Mouse (Mus musculus) kidney, postnatal 10 days (tissue): Measurements from ENCODE around the gene Rad51b.

Experiments used
- DNase-seq: peaks from one replicate; pipeline ENCODE4 v3.0.0; 2021; ENCODE audit warnings: mixed read lengths

Gene Rad51b

DNA sequence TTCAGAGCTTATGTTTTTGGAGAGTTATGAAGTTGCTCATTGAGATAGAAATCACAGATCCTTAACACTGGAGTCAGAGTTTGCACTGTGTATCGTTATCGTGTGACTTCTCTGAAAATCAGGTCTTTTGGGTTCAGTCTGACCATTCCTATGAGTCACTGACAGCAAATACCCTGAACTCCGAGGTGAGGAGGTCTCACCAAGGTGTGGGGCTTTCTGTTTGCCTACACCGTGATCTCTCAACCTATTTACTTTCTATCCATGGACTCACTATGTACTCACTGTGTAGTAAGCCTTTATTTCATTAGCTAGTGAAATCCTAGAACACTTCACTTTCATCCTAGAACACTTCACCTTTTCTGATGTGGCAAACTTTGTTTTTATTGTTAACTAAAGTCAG is 34.6 kb downstream of the Rad51b start:
- DNase-seq: no peak

DNA sequence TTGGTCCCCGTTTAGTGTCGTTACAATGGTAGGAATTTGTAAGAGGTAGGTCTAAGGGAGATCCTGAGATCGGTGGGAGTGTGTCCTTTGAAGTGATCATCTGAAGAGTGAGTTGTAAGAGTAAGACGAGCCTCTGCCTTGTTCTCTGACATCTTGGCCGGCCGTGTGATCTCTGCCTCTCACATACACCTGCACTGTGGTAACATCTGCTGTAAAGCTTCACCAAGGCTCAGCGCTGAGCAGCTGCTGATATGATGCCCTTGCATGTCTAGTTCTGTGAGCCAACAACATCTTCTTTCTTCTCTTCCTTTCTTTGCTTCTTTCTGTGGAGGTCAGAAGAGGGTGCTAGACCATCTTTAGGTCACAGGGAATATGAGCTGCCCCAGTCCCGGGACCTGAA is 41.7 kb downstream of the Rad51b start:
- DNase-seq: no peak

DNA sequence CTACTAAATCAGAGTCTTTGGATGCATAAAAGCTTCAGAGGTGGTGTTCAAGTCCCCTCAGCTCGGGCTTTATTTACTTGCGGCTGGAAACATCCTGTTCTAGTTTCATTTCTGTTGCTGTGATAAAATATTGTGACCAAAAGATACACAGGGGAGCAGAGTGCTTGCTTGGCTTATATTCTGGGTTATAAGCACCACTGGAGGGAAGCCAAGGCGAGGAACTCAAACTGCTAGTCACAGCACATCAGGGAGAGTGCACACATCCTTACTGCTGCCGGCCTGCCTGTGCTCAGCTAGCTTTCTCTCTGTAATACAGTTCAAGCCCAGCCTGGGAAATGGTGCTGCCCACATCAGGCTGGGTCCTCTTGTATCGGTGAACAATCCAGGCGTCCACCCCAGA is 43.4 kb downstream of the Rad51b start:
- DNase-seq: peak; percentile 72

DNA sequence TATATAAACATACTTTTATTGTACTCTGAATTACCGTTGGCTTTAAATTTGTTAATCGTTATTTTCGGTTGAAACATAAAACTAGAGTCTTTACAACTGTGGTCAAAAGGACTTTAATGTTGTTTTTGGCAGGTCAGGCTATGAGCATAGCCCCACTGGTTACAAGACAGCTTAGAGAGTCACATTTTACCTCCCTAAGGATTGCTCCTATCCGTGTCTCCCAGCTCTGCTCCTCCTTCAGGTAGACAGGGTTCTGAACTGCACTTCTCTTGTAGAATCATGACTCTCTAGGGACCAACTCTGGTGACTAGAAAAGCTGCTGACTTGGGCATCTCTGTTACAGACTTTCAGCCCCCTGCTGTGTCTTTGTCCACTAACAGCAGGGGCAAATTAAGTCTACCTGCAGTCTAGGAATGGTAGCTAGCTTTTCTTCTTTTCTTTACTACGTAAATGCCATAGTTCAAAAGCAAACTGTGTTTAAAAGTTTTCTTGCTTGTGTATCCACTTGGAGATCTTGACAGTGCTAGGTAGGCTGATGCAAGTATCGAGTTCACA is 44.3 kb downstream of the Rad51b start:
- DNase-seq: no peak

DNA sequence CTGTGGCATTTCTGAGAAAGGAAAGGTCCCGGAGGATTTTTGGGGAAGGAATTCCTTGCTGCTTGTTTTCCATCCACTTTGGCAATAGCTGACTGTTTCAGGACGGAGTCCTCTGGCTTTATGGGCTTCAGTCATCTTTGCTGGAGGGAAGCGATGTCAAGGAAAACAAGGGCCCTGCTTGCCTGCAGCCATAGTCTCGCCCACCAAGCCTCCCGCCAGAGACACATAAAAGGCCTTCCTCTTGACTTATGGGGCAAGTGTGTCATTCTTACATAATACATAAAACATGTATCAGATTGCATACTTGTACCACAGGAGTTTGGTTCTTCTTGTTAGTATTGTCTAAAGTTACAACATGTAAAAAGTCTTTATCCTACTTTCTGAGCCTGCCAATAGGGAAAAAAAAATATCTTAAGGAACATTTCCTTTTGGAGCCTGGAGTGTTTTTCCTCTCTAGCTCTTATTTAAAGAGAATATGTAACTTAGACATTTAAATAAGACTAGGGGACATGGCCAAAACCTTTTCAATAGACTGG is 49.2 kb downstream of the Rad51b start:
- DNase-seq: no peak

DNA sequence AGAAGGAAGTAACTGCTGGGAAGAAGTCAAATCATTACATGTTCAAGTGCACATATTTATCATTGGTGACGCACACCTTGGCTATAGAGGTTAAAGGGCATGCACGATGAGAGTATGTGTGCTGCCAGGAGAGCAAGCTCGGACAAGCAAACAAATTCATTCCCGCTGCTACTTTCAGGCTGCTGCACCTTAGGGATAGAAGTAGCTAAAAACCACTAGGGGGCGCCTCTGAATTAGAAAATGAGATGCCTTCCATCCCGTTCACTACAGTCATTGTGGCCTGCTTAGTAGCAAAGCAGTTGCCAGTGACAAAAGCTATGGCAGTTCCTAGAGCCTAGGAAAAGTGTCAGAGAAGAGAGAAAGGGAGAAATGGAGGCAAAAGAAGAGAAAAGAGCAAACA is 50.6 kb downstream of the Rad51b start:
- peak; percentile 79 for DNase-seq

DNA sequence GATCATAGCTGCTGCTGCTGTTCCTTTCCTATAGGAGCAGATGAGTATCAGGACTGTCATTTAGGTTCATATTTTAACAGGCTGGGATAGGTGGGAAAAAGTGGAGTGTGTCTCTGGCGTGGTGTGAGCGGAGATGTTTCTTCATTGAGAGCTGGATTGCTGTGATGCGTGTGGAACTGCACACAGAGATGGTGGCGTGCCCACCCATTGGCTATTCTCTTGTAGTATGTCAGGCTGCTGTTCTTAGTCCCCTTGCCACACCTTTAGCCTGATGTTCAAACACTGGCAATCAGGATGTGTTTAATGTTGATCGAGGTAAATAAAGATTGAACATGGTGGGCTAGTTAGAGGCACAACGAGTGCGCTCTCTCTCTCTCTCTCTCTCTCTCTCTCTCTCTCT is 54.4 kb downstream of the Rad51b start:
- DNase-seq: no peak

DNA sequence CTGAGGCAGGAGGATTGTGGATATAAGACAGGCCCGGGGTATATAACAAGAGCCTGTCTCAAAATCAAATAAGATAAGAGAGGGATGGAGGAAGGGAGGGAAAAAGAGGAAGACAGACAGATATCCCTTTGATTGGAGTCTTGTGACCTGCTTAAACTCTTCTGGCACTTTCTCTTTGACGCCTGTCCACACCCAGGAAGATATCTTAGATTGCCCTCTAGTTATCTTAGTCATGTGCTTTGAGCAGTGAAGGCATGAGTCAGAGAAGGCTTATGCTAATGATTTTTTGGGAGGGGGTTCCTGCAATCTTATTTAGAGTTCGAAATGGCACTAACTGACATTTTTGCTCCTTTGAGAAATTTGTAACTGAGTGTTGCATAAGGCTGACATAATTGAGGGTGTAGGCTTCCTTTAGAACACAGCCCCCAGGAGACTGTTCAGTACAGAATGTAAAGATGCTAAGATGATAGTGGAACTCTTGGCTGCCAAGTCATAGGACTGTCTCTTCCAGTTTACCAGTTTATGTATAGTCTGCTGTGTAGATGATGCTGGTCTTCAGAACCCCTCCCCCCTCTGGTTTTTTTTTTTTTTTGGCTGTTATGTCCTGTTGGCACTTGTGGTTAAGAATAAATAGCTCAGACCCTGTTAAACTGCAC is 55.1 kb downstream of the Rad51b start:
- DNase-seq: no peak

DNA sequence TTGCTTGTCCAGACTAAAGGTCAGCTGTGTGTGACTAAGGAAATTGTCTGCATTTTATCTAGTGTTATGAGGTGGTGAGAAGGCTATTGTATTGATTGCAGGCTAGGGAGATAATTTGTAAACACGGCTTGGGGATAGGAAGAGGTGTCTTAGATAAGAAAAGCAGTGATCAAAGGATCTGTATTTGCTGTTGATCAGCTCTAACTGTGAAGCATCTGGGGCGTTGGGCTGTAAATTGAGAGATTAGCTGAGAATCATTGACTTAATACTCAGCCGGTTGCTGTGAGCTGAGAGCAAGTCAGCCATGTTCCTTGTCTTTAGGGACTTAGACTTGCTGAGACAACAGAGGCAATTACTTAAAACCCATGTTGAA is 55.6 kb downstream of the Rad51b start:
- no peak for DNase-seq

DNA sequence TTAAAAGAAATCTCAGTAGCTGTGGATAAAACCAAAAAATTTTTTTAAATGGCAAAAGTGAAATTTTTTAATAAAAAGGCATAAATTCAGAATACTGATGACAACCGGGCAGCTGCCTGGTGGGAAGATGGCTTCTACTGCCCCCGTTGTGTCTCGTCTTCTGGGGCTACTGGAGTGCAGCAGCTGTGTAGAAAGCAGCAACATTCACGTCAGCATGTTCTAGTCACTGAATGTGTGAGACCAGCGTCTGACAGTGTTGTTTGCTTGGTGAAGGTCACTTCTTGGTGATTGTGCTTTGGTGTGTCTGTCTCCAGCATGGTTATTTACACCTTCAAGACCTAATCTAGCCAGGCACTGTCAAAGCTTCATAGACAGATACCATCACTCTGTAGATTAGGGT is 56.3 kb downstream of the Rad51b start:
- DNase-seq: no peak

DNA sequence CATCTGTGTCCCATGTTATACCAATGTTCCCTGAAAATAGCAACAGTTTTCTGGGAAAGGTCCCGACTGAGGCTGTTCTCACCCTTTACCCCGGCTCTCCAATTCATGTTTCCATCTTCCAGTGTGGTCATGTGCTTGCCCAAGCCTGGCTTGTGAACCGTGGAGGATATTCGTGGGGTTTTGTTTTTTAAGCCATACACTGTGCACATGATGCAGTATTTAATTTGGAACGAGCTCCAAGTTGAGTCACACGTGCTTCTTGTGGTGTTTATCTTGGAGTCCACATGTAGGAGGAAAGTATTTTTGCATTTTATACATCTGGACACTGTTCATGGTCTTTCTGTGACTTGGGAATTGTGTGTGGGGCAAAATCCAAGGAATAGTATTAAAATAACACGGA is 57.5 kb downstream of the Rad51b start:
- DNase-seq: peak; percentile 44

DNA sequence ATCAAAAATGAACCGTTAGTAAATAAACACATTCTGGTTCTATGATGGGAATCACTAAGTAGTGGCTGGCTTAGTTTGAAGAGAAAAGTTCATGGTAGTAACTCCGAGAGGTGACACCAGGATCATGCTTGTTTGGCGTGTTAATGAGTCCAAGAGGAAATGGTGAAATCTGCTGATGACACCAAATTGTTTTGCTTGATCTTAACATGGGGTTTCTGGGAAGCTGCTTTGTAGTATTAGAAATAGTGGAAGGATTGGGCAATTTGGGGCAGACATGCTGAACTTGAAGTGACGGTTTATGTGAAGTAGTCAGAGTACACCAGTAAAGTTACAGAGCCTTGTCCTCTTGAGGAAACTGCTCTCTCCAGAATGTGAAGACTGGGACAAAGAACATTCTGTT is 59.1 kb downstream of the Rad51b start:
- no peak for DNase-seq

DNA sequence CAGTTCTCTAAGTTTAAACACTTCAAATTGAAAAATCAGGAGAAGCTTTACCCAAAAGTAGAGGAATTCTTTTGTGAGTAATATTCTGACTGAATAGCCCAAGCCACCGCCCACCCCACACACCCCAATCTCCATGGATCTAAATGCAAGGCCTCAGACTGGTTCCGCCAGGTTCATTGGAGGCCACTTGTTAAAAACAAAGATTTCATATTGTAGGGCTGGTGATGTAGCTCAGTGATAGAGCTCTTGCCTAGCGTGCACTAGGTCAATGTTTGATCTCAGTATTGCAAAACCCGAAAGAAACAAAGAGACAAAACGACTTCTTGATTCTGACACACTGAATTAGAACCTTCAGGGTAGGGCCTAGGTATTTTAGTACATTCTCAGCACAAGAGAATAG is 60.5 kb downstream of the Rad51b start:
- DNase-seq: no peak

DNA sequence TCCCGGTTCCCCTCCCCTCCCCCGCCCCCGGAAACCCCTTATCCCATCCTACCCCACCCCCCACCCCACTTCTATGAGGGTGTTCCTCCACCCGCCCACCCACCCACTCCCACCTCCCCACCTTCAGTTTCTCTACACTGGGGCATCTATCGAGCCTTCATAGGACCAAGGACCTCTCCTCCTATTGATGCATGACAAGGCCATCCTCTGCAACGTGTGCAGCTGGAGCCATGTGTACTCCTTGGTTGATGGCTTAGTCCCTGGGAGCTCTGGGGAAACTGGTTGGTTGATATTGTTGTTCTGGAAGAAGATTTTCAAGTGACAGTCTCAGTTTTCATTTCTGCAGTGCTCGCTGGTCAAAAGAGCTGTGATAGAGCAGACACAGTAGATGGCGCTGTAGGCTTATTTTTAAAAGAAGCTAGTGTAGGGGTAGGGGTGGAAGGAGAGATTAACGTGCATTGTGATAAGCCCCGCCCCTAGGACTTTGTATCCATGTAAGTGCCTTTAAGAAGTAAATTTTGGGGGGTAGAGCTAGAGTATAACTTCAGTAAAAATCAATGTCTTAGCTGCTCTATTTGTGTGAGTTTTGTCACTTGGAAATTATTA is 61.6 kb downstream of the Rad51b start:
- DNase-seq: peak; percentile 73

DNA sequence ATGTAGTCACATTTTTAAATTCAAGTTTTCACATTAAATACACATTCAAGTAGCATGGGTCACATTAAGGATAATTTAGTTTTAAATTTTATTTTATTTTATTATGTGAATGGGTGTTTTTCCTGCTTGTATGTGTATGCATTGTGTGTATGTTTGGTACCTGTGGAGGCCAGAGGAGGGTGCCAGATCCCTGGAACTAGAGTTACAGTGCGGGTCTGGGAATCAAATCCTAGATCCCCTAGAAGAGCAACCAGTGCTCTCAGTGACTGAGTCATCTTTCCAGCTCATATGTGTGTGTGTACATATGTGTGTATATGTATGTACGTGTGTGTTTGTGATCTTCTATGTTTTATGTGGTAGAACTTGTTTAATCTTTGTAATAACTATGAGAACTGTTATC is 62.3 kb downstream of the Rad51b start:
- DNase-seq: no peak

DNA sequence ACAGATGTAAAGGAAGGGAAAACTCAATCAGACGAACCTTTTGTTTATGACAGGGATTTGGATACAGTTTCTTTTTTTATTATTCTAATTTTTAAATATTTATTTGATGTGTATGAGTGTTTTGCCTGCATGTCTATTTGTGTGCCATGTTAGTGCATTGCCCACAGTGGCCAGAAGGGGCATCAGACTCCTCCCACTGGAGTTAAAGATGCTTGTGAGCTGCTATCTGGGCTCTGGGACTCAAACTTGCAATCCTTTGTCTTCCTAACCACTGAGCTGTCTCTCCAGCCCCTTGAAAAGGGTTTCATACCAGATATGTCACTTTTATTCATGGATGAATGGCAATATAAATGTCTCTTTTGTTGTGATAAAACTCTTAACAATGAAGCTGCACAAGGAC is 65.1 kb downstream of the Rad51b start:
- DNase-seq: peak; percentile 42

DNA sequence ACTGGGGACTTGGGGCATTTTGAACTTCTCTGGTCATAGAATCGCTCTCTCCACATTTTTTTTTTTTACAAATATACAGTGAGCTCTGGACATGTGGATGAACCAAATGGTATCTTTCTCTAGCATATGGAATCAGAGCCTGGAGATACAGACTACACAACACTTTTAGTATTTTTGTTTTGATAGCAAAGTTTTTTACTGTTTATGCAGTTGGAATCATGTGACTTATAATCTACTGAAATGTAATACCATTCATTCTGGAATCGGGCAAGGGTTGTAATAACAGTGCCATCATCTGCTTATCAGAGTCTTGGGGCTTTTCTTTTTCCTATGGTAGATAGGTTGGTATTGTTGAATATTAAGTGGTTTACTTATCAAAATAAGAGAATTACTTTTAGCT is 67.2 kb downstream of the Rad51b start:
- no peak for DNase-seq

DNA sequence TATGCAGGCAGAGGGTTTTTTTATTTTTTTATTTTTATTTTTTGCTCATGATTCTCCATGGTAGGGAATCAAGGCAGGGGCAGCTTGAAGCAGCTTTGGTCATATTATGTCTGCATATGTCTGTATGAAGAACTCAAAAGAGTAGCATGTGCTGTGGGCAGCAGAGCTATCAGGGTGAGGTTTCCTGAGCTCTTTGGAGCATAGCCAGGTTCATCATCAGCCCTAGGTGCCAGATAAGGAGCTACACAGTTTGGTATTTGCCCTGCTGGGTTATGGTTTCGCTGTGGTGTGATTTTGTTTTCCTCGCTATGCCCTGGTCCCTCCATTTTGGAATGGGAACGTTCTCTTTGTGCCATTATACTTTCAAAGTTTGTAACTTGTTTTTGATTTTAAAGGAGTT is 71.7 kb downstream of the Rad51b start:
- DNase-seq: no peak

DNA sequence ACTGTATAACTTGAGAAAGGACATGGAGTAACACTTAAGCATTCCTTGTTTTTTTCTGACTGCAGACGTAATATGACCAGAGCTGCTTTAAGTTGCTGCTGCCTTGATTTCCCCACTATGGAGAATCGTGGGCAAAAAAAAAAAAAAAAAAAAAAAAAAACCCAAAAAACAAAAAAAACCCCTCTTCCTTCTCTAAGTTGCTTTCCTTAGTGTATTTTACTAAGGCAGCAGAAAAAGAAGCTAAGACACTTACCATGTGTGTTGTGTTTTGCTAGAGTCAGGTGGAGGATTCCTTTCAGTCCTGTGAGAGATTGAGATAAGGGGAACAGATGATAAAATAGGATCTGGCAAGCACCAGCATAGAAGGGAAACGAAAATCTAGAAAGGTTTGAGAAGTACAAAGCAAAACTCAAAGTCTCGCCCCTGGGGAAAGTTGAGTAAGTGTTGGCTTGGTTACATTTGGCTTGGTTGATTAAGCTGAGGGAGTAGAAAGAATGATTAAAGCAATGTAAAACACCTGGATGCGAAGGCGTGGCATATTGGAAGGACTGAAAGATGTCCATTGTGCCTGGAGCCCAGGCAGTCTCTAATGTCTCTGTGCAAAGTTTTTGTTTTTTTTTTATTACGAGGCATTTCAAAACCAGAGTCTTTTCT is 72.6 kb downstream of the Rad51b start:
- DNase-seq: no peak

DNA sequence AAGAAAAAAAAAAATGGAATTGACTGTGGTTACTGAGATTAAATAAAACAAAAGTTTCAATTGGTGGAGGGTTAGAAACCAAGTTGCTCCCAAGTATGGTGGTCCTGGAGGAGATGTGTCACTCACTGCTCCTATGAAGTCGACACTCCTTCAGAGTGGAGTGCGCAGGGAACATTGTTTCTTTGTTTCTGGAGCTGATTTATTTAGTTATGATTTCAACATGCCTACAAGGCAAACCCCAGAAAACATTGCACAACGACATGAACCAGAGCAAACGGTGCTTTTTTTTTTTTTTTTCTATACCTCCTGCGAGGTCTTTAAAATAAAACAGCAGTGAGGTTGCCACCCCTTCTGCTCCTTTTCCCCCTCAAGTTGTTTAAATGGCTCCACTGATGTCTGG is 75.6 kb downstream of the Rad51b start:
- no peak for DNase-seq

DNA sequence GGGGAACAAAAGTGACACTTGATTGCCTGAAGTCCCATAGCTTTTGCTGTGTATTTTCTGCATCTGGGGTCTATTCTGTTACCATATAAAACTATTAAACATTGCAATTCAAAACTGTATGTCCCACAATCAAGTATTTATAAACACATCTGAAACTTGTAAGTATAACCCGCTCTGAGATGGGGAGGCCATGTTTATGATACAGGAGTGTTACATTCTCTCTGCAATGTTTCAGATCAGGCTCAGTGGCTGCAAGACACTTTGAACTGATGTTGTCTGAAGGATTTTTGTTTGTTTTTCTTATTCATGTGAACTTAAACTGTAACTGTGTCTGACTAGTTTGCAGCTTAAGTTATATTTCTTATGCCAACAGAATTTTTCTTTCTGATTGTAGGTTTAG is 80.3 kb downstream of the Rad51b start:
- no peak for DNase-seq

DNA sequence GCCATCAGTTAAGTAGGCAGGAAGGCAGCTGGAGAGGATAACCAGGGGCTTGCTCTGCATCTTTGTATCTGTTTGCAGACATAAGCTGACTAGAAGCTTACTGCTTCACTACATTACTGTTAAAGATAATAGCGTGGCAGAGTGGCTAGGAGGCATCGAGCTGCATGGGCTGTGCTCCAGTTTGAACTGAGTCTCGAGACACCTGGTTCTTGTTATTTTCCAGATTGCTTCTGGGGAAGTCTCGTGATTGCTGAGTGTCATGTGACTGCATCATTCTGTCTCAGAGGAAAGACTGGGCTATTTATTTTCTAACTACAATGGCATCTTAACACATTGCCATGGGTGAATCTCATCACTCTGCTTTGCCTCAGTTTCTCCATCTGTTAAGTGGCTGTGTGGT is 80.8 kb downstream of the Rad51b start:
- no peak for DNase-seq

DNA sequence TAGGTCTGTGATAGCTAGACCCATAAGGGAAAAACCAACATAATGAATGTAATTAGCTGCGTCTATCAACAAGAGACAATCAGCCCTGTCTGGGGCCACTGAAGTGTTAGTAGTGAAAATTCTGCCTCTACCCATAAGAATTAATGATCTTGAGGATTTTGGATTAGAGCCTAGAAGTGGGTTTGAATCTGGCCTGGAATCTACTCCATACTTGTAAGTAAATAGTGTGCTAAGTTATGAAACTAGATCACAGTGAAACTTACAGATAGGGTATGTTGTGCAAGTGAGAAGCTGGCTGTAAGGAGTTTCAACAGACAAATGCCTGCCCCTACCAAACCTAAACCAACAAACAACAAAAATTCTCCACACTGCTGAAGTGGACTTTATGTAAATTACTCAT is 83.1 kb downstream of the Rad51b start:
- no peak for DNase-seq

DNA sequence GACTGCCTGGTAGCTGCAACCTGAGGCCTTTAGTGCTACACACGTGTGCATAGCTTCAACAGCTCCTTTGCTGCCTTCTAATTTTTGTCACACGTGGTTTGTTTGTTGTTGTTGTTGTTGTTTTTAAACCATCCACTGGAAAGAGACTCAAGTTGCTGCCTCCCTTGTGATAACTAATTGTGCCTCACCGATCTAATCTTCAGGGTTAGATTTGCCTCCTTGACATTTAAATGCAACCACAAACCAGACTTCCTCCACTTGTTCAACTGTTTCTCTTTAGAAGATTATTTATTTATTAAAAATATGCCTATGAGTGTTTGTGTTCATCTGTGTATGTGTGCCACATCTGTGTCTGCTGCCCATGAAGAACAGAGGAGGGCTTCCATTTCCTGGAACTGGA is 84.4 kb downstream of the Rad51b start:
- no peak for DNase-seq
